17 mouse cellular contexts compared by ENCODE assay signal in the genomic region with DNA sequence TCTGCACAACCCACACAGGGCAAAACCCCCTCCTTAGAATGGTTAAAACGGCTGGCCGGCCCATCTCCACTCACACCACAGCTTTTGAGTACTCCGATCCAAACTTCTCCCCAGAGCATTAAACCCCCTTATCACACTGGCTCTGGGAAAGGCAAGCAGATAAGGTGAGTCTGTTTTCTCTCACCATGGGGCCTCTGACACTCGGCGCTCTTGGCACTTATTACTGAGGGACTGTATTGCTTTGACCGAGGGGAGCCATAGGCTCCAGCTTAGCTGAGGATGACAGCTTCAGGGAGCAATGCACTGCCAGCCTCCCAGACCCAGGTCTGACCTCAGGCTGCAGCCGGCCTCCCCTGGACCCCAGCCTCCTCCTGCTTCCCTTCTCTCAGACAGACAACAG. TPM values are rescaled to one million over a fixed set of nuclear protein-coding genes. Genes with fewer than 3 reads are reported as not detected.
A peak's percentile ranks its signal among the peaks of the same experiment; 100 is the strongest.
DNase-seq lines count a peak whose midpoint lies in the region; ATAC-seq and TF ChIP-seq lines count a peak whose summit lies in the region.
"Had no signal": no experiment of that assay in that cellular context is flagged by ENCODE, and none has a peak within 500 bp of the region (broad histone marks: within the 10 kb centered on the region; RNA-seq: fewer than 3 reads in every experiment).

No protein-coding gene starts in this region.

- H3K27ac ChIP-seq in limb, embryonic 13.5 days, result no peak overlapping the region
- no peak overlapping the region for H3K27ac ChIP-seq in limb, embryonic 10.5 days
- peak overlapping the region; percentile 88 for H3K27ac ChIP-seq in heart, postnatal 0 days (ENCODE audit: low read depth)
- no peak overlapping the region for H3K27ac ChIP-seq in liver, embryonic 15.5 days (replicated peaks)
- H3K27ac ChIP-seq: embryonic facial prominence, embryonic 13.5 days had no signal

- TF ChIP-seq CTCF in heart, postnatal 0 days (IDR thresholded peaks at IDR 0.05; ENCODE audit: low read depth), result no peak

- H3K4me2 ChIP-seq in limb, embryonic 13.5 days (replicated peaks), result peak overlapping the region; percentile 30
- H3K4me2 ChIP-seq in heart, postnatal 0 days (ENCODE audit: low read depth, low read length), result peak overlapping the region; percentile 92
- H3K4me2 ChIP-seq in liver, embryonic 15.5 days, result 0 out of 2 replicates have a peak overlapping the region, but pooled peaks have one; percentile 27

- DNase-seq in limb, embryonic 10.5 days (ENCODE audit: low spot score), result no peak
- peak; percentile 98 for DNase-seq in heart, adult 11 months
- peak; percentile 95 for DNase-seq in heart, postnatal 0 days (ENCODE audit: low spot score)
- DNase-seq in ovary, postnatal 36 days (ENCODE audit: low spot score), result no peak
- DNase-seq in thymus, adult 18-20 months, result no peak
- DNase-seq: cerebellum, adult 2 months; kidney, postnatal 36 days; spleen, adult 18-20 months; thymus, postnatal 4 days had no signal

- no peak for ATAC-seq in limb, embryonic 13.5 days (ENCODE audit: low FRiP score, low read depth)
- peak; percentile 77 for ATAC-seq in heart, postnatal 0 days (ENCODE audit: insufficient read depth, low read depth)
- ATAC-seq in liver, embryonic 15.5 days (ENCODE audit: insufficient read depth), result no peak
- no peak for ATAC-seq in erythroblast, adult 5-6 weeks (replicated peaks; ENCODE audit: low FRiP score, poor library complexity, severe bottlenecking)

- peak; percentile 90 for TF ChIP-seq EP300 in heart, postnatal 0 days (IDR thresholded peaks at IDR 0.05; ENCODE audit: low read depth)

- WGBS in limb, embryonic 13.5 days, result 18% methylated on average over 7 of the region's 7 CpGs
- WGBS in limb, embryonic 10.5 days, result 7% methylated on average over 7 of the region's 7 CpGs
- WGBS in heart, postnatal 0 days, result 3% methylated on average over 7 of the region's 7 CpGs
- WGBS in liver, embryonic 15.5 days (ENCODE audit: insufficient replicate concordance), result 10% methylated on average over 7 of the region's 7 CpGs

- H3K4me1 ChIP-seq in limb, embryonic 13.5 days, result peaks cover 55% of the 10 kb centered on the region
- H3K4me1 ChIP-seq in limb, embryonic 10.5 days, result peaks cover 55% of the 10 kb centered on the region
- H3K4me1 ChIP-seq in heart, postnatal 0 days (ENCODE audit: control insufficient read depth, insufficient read depth), result peaks cover 56% of the 10 kb centered on the region
- peaks cover 34% of the 10 kb centered on the region for H3K4me1 ChIP-seq in liver, embryonic 15.5 days (replicated peaks)

- H3K27me3 ChIP-seq in limb, embryonic 13.5 days, result peaks cover 41% of the 10 kb centered on the region
- peaks cover 61% of the 10 kb centered on the region for H3K27me3 ChIP-seq in limb, embryonic 10.5 days (ENCODE audit: low read depth, poor library complexity, severe bottlenecking)
- no peaks in the 10 kb centered on the region for H3K27me3 ChIP-seq in heart, postnatal 0 days (ENCODE audit: control insufficient read depth, insufficient read depth, low read length)
- H3K27me3 ChIP-seq in liver, embryonic 15.5 days, result peaks cover 54% of the 10 kb centered on the region

- H3K9ac ChIP-seq in limb, embryonic 13.5 days, result no peak overlapping the region
- H3K9ac ChIP-seq in heart, postnatal 0 days (replicated peaks; ENCODE audit: low read depth, low read length), result peak overlapping the region; percentile 34; the same call in 1 of the 2 replicates
- no peak overlapping the region for H3K9ac ChIP-seq in liver, embryonic 15.5 days
- H3K9ac ChIP-seq: embryonic facial prominence, embryonic 13.5 days had no signal

- H3K9me3 ChIP-seq in limb, embryonic 13.5 days, result no peaks in the 10 kb centered on the region
- H3K9me3 ChIP-seq in limb, embryonic 10.5 days (replicated peaks), result no peaks in the 10 kb centered on the region
- no peaks in the 10 kb centered on the region for H3K9me3 ChIP-seq in heart, postnatal 0 days (replicated peaks; ENCODE audit: control insufficient read depth, low read length)
- no peaks in the 10 kb centered on the region for H3K9me3 ChIP-seq in liver, embryonic 15.5 days (replicated peaks)
- H3K9me3 ChIP-seq: embryonic facial prominence, embryonic 13.5 days had no signal

- no peaks in the 10 kb centered on the region for H3K36me3 ChIP-seq in limb, embryonic 13.5 days
- H3K36me3 ChIP-seq in limb, embryonic 10.5 days, result no peaks in the 10 kb centered on the region
- H3K36me3 ChIP-seq in heart, postnatal 0 days (replicated peaks; ENCODE audit: control insufficient read depth, insufficient read depth, low read length), result 0 out of 2 replicates have a peak, but pooled peaks cover 10% of the 10 kb centered on the region
- no peaks in the 10 kb centered on the region for H3K36me3 ChIP-seq in liver, embryonic 15.5 days (replicated peaks)

- no peak overlapping the region for H3K4me3 ChIP-seq in limb, embryonic 13.5 days
- no peak overlapping the region for H3K4me3 ChIP-seq in limb, embryonic 10.5 days
- H3K4me3 ChIP-seq in heart, postnatal 0 days (ENCODE audit: low read depth, low read length), result 0 out of 2 replicates have a peak overlapping the region, but pooled peaks have one; percentile 82
- no peak overlapping the region for H3K4me3 ChIP-seq in liver, embryonic 15.5 days (replicated peaks)
- H3K4me3 ChIP-seq: embryonic facial prominence, embryonic 13.5 days had no signal

RNA-seq across cellular contexts. Expression of a gene that starts 3.9 kb away (rescaled TPM):
- polyA plus RNA-seq in limb, embryonic 13.5 days (2015; fragmentation: Nextera tagmentation; extraction: Ambion mirVana), result 38.3 and 41.5 TPM in 2 replicates
- 11.7 and 14.2 TPM in 2 replicates for polyA plus RNA-seq in limb, embryonic 10.5 days (2016; fragmentation: Nextera tagmentation; extraction: Ambion mirVana)
- 88.5 and 93.0 TPM in 2 replicates for total RNA-seq in heart, postnatal 0 days (2014; rRNA removed; ENCODE audit: low replicate concordance)
- 72.9 and 79.2 TPM in 2 replicates for polyA plus RNA-seq in heart, postnatal 0 days (2015; fragmentation: Nextera tagmentation; extraction: Ambion mirVana)
- polyA plus RNA-seq in liver, embryonic 15.5 days (2015; fragmentation: Nextera tagmentation; extraction: Ambion mirVana), result 4.2 and 4.5 TPM in 2 replicates
- total RNA-seq in erythroblast, adult 5-6 weeks (2015; ENCODE audit: low replicate concordance), result not detected in 2 replicates
- not detected in 2 replicates for total RNA-seq in erythroblast, adult 5-6 weeks (2017; ENCODE audit: low replicate concordance)
- total RNA-seq: megakaryocyte progenitor cell, adult 5-6 weeks; monocyte, adult 5-6 weeks had no signal

RNA-seq across cellular contexts. Expression of a gene that starts 27.8 kb away (rescaled TPM):
- polyA plus RNA-seq in limb, embryonic 13.5 days (2015; fragmentation: Nextera tagmentation; extraction: Ambion mirVana), result 0.74 and 0.92 TPM in 2 replicates
- 0.08 TPM in 1 of 2 replicates, not detected in the other for polyA plus RNA-seq in limb, embryonic 10.5 days (2016; fragmentation: Nextera tagmentation; extraction: Ambion mirVana)
- 5.3 TPM in 1 of 2 replicates, not detected in the other for total RNA-seq in heart, postnatal 0 days (2014; rRNA removed; ENCODE audit: low replicate concordance)
- polyA plus RNA-seq in heart, postnatal 0 days (2015; fragmentation: Nextera tagmentation; extraction: Ambion mirVana), result 0.05 TPM in 1 of 2 replicates, not detected in the other
- polyA plus RNA-seq in liver, embryonic 15.5 days (2015; fragmentation: Nextera tagmentation; extraction: Ambion mirVana), result 0.32 and 0.36 TPM in 2 replicates
- total RNA-seq in erythroblast, adult 5-6 weeks (2015; ENCODE audit: low replicate concordance), result not detected in 2 replicates
- not detected in 2 replicates for total RNA-seq in erythroblast, adult 5-6 weeks (2017; ENCODE audit: low replicate concordance)
- total RNA-seq: granulocyte monocyte progenitor cell, adult 5-6 weeks; left cerebral cortex, postnatal 14 days; megakaryocyte progenitor cell, adult 5-6 weeks; monocyte, adult 5-6 weeks had no signal

RNA-seq across cellular contexts. Expression of a gene that starts 33.6 kb away (rescaled TPM):
- polyA plus RNA-seq in limb, embryonic 13.5 days (2015; fragmentation: Nextera tagmentation; extraction: Ambion mirVana), result 159 and 164 TPM in 2 replicates
- polyA plus RNA-seq in limb, embryonic 10.5 days (2016; fragmentation: Nextera tagmentation; extraction: Ambion mirVana), result 234 and 274 TPM in 2 replicates
- total RNA-seq in heart, postnatal 0 days (2014; rRNA removed; ENCODE audit: low replicate concordance), result 20.5 and 20.9 TPM in 2 replicates
- 41.3 and 42.1 TPM in 2 replicates for polyA plus RNA-seq in heart, postnatal 0 days (2015; fragmentation: Nextera tagmentation; extraction: Ambion mirVana)
- polyA plus RNA-seq in liver, embryonic 15.5 days (2015; fragmentation: Nextera tagmentation; extraction: Ambion mirVana), result 66.0 and 70.7 TPM in 2 replicates
- 44.7 and 49.6 TPM in 2 replicates for total RNA-seq in erythroblast, adult 5-6 weeks (2015; ENCODE audit: low replicate concordance)
- 11.8 and 27.4 TPM in 2 replicates for total RNA-seq in erythroblast, adult 5-6 weeks (2017; ENCODE audit: low replicate concordance)

RNA-seq across cellular contexts. Expression of a gene that starts 45.3 kb away (rescaled TPM):
- 3.2 and 3.6 TPM in 2 replicates for polyA plus RNA-seq in limb, embryonic 13.5 days (2015; fragmentation: Nextera tagmentation; extraction: Ambion mirVana)
- polyA plus RNA-seq in limb, embryonic 10.5 days (2016; fragmentation: Nextera tagmentation; extraction: Ambion mirVana), result 5.0 and 5.4 TPM in 2 replicates
- not detected in 2 replicates for total RNA-seq in heart, postnatal 0 days (2014; rRNA removed; ENCODE audit: low replicate concordance)
- 0.19 and 0.62 TPM in 2 replicates for polyA plus RNA-seq in heart, postnatal 0 days (2015; fragmentation: Nextera tagmentation; extraction: Ambion mirVana)
- not detected in 2 replicates for polyA plus RNA-seq in liver, embryonic 15.5 days (2015; fragmentation: Nextera tagmentation; extraction: Ambion mirVana)
- total RNA-seq in erythroblast, adult 5-6 weeks (2015; ENCODE audit: low replicate concordance), result not detected in 2 replicates
- total RNA-seq in erythroblast, adult 5-6 weeks (2017; ENCODE audit: low replicate concordance), result not detected in 2 replicates
- total RNA-seq: megakaryocyte progenitor cell, adult 5-6 weeks; monocyte, adult 5-6 weeks had no signal

Comparison
In these comparisons a context has a peak if more than half of its experiments do, and no peak if none do; other contexts are left out.
1. H3K4me2 ChIP-seq: peak in every context shown above with its lines; median percentile 92 in heart, postnatal 0 days; 30 in limb, embryonic 13.5 days; 27 in liver, embryonic 15.5 days.
2. DNase-seq: peak in heart, adult 11 months (single experiment) and heart, postnatal 0 days (single experiment); none in limb, embryonic 10.5 days (single experiment), ovary, postnatal 36 days (single experiment) and thymus, adult 18-20 months (0 of 2).